Mouse (Mus musculus) heart, adult 11 months (tissue): Measurements from ENCODE around the gene Abhd12.

Source experiments
- DNase-seq: peaks from one replicate; pipeline ENCODE4 v3.0.0; 2022

Abhd12 gene

DNA sequence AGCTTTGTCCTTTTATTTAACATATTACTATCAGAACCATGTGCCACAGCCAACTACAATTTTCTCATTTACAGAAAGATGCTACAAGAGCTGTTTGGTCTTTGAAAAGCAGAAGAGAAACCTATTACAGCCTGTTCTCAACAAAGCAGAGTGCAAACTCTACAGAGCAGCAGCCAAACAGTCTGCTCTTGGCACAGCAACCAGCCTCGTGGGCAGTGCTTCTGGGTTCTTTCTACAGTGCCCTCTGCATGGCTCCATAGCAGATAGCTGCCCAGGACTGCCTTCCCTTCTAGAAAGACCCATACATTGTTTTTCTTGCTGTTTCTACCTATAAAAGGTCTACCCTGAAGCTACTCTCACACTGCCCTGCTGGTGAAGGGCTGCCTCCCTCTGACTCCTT is 59.7 kb downstream of the Abhd12 start:
- DNase-seq: peak; percentile 95

DNA sequence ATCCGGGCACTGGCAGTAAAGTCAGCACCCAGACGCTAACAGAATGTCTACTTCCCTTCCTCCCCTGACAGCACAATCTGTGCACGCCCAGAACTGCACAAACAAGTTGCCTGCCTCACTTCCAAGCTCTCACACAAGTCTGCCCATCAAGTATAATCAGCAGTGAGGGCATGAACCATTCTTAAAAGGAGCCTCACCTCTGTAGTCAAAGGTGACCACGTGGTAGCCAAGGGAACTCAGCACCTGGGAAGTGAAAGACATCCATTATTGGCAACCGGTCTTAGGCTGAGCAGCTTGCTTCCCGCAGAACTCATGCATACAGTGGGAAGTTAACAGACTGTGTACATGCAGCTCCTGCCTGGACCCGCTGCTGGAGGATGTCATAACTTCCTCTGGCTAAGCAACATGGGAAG is 62.5 kb downstream of the Abhd12 start:
- peak; percentile 95 for DNase-seq

DNA sequence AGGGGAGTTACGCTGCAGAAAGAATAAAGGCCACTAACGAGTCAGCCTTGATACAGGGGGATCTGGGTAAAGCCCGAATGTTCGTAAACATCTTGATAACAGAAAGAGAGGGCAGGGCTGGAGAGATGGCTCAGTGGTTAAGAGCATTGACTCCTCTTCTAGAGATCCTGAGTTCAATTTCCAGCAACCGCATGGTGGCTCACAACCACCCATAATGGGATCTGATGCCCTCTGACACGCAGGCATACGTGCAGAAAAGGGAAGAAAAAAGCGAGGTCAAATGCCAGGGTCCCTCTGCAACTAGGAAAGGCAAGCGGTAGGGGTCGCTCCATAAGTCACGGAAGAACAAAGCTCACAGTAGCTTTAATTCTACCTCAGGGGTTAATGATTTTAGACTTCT is 63.4 kb downstream of the Abhd12 start:
- peak; percentile 89 for DNase-seq

DNA sequence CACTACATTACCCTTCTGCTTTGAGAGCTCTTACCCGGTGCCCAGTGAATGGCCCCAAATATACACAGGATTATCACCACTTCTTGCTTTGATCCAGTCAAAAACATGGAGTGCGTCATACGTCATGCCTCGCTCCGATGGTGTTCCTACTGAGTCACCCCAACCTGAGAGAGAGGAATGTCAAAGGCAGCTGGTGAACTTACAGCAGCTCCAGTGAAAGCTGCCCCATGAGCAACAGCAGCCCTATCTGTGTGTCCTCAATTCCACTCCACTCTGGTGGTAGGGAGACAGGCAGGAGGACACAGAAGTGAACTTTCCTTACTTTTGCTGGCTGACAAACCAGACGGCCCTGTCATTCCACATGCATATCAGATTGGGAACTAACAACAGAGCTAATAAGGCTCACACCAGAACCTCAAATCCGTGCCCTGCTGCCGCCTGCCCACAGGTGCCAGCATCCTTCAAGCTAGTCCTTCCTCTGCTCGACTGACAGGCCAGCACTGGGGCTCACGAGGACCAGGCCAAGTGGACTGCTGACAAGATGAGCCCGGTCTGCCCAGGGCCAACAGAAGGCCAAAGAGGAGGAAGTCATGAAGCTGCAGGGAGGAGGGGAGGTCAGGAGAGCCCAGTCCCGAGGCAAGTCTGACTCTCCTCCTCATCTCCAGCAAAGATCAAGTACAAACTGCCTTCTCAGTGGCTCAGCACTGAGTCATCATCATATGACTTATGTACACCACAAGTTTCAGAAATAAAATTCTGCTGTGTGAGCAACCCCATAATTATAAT is 64.7 kb downstream of the Abhd12 start:
- peak; percentile 98 for DNase-seq

DNA sequence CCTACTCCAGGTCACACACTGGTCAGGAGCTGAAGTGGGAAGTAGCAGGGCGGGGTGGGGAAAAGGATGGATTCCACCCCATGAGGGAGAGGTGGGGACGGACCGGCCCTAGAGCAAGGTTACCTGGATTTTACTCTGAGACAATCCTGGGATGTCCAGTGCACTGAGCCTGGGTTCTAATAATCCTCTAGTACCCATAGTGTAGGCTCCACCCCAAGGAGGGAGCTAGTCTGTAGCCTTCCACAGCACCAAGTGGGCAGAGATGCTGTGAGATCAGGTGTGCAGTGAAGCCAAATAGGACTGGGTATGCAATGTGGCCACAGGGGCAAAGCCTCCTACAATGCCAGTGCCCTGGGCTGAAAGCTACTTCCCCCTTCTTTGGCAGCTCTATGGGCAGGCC is 66.8 kb downstream of the Abhd12 start:
- DNase-seq: peak; percentile 91

DNA sequence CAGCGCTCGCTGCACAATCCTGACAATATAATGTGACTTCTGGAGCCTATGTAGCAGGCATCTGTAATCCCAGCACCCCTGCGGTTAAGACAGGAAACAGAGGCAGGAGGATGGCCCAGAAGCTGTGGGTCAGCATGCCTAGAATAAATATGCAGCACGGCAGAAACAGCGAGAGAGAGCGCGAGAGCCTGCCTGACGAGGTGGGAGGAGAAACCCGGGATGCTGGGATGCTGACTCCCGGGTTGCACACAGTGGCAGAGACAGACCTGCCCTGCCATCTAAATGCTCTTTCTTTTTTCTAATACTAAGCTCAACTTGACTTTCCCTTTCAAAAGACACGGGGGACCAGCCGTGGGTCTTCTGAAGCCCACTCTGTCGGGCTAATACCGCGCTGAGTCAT is 67.6 kb downstream of the Abhd12 start:
- peak; percentile 98 for DNase-seq

DNA sequence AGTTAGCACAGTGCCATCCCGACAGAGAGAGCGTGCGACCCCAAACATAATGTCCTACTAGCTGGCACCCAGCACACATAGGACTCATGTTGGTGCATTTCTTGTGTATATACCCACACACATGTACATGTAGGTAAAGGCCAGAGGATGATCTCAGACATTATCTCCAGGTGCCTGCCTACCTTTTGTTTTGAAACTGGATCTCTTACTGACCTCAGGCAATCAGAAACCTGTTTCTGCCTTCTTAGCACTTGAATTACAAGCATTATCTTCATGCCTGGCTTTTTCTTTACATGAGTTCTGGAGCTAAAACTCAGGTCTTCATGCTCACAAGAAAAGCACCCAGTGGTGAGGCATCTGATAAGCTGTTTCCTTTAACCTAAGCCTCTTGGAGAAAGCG is 68.6 kb downstream of the Abhd12 start:
- DNase-seq: no peak

DNA sequence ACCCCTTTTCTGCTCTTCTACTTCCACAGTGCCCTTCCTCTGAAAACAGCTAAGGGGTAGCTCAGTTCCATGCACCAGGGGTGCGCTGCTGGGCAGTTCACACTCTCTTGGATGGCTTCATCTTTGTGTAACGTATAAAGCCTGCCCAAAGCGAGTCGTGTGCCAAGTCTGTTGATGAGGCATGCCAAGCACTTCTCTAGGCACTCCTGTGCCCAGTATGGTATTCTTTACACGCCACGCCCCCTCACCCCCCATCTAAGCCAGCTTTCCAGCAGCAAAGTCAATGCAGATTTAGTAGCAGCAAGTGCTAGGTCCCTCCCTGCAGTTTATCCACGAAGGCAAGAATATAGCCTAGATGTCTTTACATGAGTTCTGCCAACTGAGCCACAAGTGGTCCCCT is 69.9 kb downstream of the Abhd12 start:
- peak; percentile 88 for DNase-seq

DNA sequence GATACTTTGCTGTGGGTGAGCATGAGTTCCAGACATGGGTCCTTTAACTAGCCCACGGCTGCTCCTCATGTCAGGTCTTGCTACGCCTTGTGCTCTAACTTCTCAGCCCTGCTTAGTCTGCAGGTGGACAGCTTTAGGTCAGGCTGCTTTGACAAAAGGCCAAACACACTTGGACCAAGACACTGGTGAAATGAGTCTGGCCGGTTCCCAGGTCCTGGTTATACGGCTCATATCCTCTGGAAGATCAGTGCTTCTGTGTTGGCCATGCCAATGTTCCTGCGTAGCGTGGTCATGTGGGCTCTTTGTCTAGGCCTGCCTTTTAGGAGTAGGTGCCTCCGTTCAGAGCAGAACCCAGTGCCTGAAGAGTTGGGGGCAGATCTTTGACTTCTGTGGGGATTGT is 72.5 kb downstream of the Abhd12 start:
- no peak for DNase-seq

DNA sequence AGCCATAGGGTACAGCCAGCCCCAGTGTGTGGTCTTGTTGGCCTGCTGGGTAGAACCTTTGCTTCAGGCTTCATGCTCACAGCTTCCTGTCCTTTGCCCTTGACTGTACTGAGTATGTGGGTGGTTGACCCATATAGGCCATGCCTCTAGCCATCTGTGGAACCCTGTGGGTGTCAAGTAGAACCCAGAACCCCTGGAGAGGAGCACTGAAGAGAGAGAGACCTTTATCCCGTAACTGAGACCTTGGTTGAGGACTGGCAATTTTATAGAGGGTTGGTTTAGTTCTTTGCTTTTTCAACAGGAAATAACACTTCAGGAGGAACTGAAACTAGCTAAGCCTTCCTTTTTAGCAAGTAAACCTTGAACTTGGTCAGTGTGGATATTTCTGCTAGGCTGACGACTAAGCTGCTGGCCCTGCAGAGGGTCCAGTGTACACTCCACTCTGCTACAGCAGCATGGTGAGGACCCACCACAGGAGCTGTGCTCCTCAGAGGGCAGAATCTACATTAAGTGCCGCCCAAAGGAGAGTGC is 73.6 kb downstream of the Abhd12 start:
- DNase-seq: no peak

DNA sequence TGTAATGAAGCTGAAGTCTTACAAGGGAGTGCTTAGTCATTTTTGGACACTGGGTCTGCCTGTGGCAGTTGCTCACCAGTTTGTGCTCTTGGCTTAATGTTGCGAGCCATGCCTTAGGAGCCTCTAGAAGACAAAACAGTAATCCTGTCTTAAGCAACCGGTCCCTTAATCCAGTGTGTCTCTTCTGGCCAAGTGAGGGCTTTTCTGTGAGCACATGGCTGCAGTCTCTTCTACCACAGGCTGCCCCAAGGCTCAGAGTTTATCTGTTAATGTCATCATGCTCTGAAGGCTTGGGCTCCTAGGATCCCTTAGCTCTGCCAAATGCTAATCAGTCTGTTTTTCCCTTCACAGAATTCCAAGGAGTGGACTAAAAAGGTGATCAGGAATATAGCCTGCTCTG is 74.5 kb downstream of the Abhd12 start:
- no peak for DNase-seq

DNA sequence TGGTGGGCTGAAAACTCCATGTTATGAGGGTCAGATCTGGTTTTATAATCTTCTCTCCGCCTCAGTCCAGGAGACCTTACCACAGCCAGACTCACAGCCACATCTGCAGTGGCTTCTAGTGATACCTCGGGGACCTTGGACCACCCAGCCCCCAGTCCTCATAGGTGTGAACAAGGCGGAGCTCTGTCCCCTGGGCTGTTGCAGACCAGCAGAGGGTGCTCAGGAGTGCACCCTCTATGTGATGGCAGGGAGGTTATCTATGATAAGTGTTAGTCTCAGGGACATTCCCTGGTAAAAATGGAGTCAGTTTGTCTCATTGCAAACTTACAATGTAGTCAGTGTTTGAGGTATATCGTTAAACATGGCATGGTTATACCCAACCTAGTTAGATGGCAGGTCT is 75.9 kb downstream of the Abhd12 start:
- no peak for DNase-seq

DNA sequence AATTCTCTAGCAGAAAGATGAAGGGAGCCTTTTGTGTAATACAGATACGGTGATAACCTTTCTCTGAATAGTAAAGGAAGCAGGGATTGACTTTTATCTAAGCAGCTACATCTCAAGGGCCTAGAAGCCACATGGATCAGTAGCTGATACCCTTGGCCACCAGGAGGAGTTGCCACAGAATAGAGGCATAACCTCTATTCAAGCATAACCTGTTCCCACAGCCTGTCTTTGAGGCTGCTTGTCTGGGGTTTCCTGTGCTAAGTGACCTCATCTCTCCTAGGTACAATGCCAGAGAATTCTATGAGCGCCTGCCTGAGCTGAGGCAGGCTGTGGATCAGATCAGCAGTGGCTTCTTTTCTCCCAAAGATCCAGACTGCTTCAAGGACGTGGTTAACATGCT is 76.4 kb downstream of the Abhd12 start:
- DNase-seq: peak; percentile 73

DNA sequence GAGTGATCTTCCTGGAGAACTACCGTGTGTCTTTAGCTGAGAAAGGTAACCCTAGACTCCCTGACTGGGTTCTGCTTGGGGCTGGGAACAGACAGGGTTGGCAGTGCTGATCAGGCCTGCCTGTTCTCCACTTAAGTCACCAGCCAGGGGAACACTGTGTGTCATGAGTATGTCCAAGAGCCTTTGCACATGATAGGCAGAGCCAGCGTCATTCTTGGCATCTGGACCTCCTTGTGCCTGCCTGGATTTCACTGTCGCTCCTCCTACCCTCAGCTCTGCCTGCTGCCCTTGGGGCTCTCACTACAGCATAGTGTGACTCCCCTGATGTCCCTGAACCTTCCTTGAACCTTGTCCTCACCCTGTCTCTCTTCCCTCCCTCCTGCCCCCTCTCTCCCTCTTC is 78.1 kb downstream of the Abhd12 start:
- DNase-seq: peak; percentile 98

DNA sequence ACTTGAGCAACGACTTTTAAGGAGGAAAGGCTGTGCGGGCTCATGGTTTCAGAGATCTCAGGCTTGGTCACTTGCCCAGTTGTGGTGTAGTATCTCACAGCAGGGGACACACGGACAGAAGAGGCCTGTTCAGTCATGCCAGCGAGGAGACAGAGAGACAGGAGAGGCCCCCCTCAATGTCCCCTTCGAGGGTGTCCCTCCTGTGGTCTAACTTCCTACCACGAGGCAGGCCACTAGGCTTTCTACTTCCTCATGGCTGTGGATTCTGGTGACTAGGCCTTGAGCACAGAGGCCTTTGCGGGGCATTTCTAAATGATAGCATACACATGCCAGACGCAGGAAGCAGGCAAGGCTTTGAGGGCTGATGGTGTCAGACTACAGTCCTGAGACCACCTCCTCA is 81.6 kb downstream of the Abhd12 start:
- no peak for DNase-seq

DNA sequence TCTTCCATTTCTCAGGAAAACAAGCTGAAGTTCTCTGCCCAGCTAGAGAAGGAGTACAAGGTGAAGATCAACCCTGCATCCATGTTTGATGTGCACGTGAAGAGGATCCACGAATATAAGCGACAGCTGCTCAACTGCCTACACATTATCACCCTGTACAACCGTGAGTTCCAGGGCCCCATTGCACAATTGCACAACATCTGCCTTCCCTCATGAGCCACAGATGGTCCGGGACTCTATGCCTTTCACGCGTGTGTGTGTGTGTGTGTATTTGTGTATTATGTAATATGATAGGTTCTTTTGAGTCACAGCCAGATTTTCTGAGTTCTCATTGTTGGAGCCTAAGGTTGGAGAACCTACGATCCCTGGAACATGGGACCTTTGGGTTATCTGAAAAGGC is 83.8 kb downstream of the Abhd12 start:
- no peak for DNase-seq

DNA sequence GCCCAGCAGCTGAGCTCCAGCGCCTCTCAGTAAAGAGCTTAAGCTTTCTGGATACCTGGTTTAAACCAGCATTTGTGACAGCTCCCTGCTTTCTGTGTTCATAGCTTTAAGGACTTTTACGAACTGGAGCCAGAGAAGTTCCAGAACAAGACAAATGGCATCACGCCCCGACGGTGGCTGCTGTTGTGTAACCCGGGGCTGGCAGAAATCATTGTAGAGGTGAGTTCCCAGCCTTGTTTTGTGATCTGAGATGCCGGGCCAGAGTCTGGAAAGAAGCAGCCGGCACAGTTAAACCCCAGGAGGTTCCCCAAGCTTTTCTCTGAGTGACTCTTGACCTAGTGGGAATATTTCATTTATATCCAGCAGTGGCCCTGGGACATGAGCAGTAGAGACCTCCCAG is 85.8 kb downstream of the Abhd12 start:
- peak; percentile 93 for DNase-seq

DNA sequence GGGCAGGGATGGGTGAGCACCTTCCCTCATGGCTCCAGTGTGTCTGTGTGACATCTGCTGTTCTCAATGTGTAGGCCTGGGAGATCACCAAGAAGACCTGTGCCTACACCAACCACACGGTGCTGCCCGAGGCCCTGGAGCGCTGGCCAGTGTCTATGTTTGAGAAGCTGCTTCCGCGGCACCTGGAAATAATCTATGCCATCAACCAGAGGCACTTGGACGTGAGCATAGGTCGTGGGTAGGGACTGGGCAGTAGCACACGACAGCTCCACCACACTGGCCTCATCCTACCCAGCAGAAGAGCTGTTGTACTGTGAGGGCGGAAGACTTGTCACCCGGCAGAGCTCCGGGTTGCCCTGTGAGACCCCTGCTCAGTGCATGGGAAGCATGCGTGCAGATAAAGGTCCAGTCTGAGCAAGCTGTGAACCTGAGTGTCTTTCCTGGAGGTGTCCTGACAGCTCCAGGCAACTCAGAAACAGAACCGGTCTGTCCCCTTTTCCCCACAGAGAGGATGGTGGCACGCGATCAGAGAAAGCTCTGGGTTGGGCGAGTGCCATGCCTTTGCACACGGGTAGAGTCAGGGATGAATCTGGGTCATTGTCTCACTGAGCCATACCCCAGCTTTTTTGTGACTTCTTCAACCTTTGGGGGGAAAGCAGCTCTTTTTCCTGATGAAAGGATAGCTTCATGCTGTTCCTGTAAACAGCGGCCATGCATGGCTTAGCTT is 87.7 kb downstream of the Abhd12 start:
- DNase-seq: peak; percentile 93

DNA sequence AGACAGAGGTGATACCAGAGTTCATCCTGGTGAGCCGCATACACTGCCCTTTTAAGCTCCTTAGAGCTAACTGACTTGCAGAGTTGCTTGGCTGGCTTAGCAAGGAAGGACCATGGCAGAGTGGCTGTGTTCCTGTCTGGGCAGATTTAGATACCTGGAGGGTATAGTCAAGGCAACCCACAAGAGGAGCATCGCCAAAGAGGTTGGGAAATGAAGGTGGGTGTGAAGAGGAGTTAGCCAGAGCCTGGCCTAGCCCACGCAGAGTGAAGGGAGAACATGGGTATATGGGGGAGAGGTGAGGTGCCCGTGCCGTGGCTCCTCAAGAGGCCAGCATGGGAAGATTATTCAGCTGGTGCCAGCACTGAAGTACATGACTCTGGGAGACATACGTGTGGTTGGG is 91.7 kb downstream of the Abhd12 start:
- DNase-seq: no peak

DNA sequence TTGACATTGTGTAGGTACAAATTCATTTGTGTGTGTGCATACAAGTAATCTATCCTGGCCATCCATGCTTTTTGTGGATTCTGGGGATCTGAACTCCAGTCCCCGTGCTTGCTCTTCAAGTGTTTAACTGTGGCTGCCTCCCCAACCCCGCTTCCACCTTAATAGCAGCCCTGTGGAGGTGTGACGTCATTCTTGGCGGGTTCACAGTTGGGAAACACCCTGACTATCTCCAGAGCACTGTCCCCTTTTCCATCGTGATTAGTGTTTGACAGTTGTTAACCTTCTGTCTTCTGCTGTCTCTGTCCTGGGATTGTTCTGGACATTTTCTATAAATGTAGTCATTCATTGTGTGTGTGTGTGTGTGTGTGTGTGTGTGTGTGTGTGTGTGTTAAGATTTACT is 93.9 kb downstream of the Abhd12 start:
- DNase-seq: no peak

DNA sequence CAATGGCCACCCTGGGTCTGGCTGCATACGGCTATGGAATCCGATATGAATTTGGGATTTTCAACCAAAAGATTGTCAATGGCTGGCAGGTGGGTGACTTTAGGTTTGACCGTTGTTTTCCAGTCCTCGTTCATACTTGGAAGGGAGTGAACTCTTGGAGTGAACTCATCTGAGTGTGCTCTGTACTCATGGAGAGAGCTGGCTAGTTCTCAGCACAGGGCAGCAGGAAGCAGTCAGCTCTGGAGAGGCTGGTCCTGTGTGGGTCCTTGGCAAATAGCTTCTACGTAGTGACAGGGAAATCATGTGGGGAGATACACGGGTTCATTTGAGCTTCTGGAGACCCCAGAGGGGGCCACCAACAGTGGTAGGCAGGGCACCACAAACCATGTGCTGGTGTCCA is 95.7 kb downstream of the Abhd12 start:
- DNase-seq: no peak

DNA sequence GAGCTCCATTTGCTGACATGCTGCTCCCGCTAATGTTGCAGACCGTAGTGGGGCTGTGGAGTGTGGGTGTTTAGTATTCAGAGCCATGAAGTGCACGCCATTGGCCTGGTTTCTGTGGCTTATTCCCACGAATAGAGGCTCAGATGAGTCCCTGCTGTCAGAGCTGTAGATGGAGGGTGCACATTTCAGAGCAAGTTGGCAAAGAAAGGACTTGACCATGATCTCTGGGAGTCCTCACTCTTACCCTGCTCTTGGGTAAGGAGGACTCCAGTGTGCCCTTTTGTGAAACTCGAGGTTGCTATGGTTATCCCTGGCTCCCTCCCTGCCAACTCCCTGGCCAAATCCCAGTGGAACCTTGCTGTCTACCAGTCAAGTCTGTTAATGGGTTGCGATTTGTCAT is 96.2 kb downstream of the Abhd12 start:
- no peak for DNase-seq

DNA sequence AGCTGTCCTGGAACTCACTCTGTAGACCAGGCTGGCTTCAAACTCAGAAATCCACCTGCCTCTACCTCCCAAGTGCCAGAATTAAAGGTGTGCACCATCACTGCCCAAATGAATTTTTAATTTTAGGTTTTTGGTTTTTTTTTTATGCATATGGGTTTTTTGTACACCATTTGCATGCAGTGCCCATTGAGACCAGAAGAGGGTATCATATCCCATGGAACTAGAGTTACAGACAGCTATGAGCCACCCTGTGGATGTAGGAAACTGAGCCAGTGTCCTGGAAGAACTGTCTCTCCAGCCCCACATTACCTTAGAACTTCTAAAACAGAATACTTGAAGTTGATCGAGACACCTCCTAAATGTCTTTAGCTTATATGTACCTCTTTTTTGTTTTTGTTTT is 101.5 kb downstream of the Abhd12 start:
- no peak for DNase-seq

DNA sequence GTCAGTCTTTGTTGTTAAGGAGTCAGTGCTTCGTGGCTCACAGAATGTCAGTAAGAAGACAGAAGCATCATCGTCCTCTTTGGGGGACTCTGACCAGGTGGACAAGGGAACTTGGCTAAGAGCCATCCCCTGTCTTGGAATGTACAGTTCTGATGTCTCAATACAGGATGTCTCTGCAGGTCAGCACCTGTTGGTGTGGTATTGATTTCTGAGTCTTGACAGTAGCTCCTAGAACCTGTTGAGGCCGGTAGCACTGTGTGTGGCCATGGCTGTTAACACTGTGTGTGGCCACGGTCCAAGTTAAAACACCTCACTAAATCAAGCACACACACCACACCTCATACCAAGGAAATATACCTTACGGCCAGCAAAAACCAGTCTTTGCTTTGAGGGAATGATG is 103.9 kb downstream of the Abhd12 start:
- no peak for DNase-seq
